Mouse (Mus musculus) brain, embryonic 14.5 days (tissue): ENCODE data around the gene Ldah.

Experiments used
- CTCF ChIP-seq: fragments of 200-500 bp; IDR thresholded peaks from 2 replicates; pipeline ENCODE4 v1.5.1; 2012; ENCODE audit warnings: inconsistent platforms, mild to moderate bottlenecking, moderate library complexity, borderline replicate concordance; ENCODE audit not compliant: insufficient read depth, insufficient read length; ENCODE audit errors: extremely low read depth
- POLR2A ChIP-seq: fragments of 200-500 bp; IDR thresholded peaks from 2 replicates; pipeline ENCODE4 v1.6.1; 2012; ENCODE audit warnings: mild to moderate bottlenecking, inconsistent platforms, borderline replicate concordance; ENCODE audit not compliant: poor library complexity, insufficient read depth, insufficient read length, severe bottlenecking; ENCODE audit errors: extremely low read depth

GRCm38 (mm10) chr12:8333617-8334016 lies 125.7 kb downstream of the Ldah start:
- TF ChIP-seq CTCF (no peak), POLR2A (no peak)
